Mouse (Mus musculus) CH12.LX (cell line): ENCODE measurements around the gene Atl3.

ENCODE experiments used
- CTCF ChIP-seq, 2 experiments: IDR thresholded peaks in 1 of 2; conservative IDR thresholded peaks in 1 of 2; 2 replicates each; pipeline ENCODE4 v1.5.1; 2011 to 2012; ENCODE audit warnings: low read depth in 2 of 2, low read length in 2 of 2, improper control_type of control experiment in 1 of 2, inconsistent platforms in 1 of 2, mild to moderate bottlenecking in 1 of 2, moderate library complexity in 1 of 2
- ELF1 ChIP-seq: IDR thresholded peaks from 2 replicates; pipeline ENCODE4 v1.6.1; 2014; ENCODE audit warnings: low read depth, mild to moderate bottlenecking, inconsistent platforms, low read length, improper control_type of control experiment
- EP300 ChIP-seq: IDR thresholded peaks from 2 replicates; pipeline ENCODE4 v1.6.1; 2011; ENCODE audit warnings: low read length, improper control_type of control experiment
- MXI1 ChIP-seq: IDR thresholded peaks from 2 replicates; pipeline ENCODE4 v1.6.1; 2011; ENCODE audit warnings: mild to moderate bottlenecking, low read depth, low read length, improper control_type of control experiment
- NELFE ChIP-seq: IDR thresholded peaks from 2 replicates; pipeline ENCODE4 v1.6.1; 2011; ENCODE audit warnings: low read depth, low read length, improper control_type of control experiment
- NRF1 ChIP-seq: IDR thresholded peaks from 2 replicates; pipeline ENCODE4 v1.6.1; 2014; ENCODE audit warnings: low read depth, mild to moderate bottlenecking, inconsistent platforms, low read length, improper control_type of control experiment, moderate library complexity
- USF1 ChIP-seq: IDR thresholded peaks from 2 replicates; pipeline ENCODE4 v1.6.1; 2014; ENCODE audit warnings: low read depth, mild to moderate bottlenecking, inconsistent platforms, low read length, improper control_type of control experiment
- ZNF384 ChIP-seq: IDR thresholded peaks from 2 replicates; pipeline ENCODE4 v1.6.1; 2012; ENCODE audit warnings: low read depth, low read length, improper control_type of control experiment, inconsistent platforms

DNA sequence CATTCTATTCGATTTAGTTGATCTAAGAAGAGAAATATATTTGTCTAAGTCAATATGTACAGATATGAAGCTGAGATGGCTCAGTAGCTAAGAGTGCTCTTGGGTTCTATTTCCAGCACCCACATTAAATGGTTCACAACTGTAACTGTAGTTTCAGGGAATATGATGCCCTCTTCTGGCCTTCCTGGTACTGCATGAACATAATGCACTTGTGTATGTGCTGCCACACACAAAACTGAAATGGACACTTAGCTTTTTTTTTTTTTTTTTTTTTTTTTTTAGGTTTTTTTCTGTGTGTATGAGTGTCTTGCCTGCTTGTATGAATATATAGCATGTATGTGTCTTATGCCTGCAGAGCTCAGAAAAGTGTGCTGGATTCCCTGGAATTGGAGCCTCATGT is 29.5 kb downstream of the Atl3 start:
- TF ChIP-seq USF1: no peak
- no peak for TF ChIP-seq NRF1
- peak in 1 of 2 experiments; percentile 25; a peak in 1 of 4 replicates for TF ChIP-seq CTCF (conservative IDR thresholded peaks at IDR 0.05 in 1 of 2, IDR thresholded peaks at IDR 0.05 in 1 of 2; ENCODE audit: low read depth in 2 of 2, low read length in 2 of 2)
- TF ChIP-seq NELFE: no peak
- no peak; the same call in 1 of the 2 replicates for TF ChIP-seq ZNF384
- no peak for TF ChIP-seq MXI1
- TF ChIP-seq EP300: no peak
- TF ChIP-seq ELF1: no peak
